Mouse (Mus musculus): ENCODE results near the gene Bcl11a. TPM values are rescaled to one million over a fixed set of nuclear protein-coding genes. Genes with fewer than 3 reads are reported as not detected.

The Bcl11a gene
- polyA plus RNA-seq, 1 experiment from 2014 or later, result 116 TPM

DNA sequence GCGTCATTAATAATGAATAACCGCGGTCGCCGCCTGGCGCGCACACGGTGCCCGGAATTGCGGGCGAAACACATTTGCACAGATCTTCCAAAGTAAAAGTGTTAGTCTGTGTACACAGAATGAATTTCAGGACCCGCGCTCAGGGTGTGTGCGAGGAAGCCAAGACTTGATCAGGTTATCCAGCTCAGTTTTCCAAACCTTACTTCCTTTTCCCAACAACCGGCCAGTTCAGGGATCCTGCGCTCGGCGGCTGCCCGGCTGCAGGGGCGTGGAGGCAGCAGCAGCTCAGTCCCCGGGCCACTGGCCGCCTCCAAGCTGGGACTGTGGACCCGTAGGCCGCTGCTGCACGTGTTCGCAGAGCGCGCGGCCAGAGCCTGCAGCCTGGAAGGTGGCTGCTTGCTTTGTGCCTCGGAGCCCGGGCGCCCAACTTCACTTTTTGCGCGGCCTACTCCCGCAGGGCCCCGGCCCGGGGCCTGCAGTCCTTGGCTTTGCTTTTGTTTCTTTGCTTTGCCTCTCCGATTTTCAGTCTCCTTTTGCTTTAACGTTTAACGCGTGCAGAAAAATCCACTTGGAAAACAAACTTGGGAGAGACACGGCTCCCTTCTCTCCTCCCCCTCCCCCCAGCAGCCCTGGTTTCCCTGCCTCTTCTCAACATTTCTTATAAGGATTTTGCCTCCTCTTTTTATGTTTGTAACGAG lies 4.0 kb downstream of the Bcl11a start:
- 0% methylated on average over 42 of the region's 43 CpGs for WGBS
- 0 out of 2 replicates have a peak, but pooled peaks have one; percentile 13 for ATAC-seq (ENCODE audit: low FRiP score, low read depth)
- Histone ChIP-seq H3K9ac (peak overlapping the region; percentile 86), H3K36me3 (peaks cover 6% of the 10 kb centered on the region; the same call in 1 of the 2 replicates), H3K4me3 (peak overlapping the region; percentile 76), H3K27me3 (no peaks in the 10 kb centered on the region), H3K4me2 (peak overlapping the region; percentile 93), H3K27ac (replicated peaks) (peak overlapping the region; percentile 96), H3K4me1 (replicated peaks) (peaks cover 40% of the 10 kb centered on the region), H3K9me3 (no peaks in the 10 kb centered on the region)

DNA sequence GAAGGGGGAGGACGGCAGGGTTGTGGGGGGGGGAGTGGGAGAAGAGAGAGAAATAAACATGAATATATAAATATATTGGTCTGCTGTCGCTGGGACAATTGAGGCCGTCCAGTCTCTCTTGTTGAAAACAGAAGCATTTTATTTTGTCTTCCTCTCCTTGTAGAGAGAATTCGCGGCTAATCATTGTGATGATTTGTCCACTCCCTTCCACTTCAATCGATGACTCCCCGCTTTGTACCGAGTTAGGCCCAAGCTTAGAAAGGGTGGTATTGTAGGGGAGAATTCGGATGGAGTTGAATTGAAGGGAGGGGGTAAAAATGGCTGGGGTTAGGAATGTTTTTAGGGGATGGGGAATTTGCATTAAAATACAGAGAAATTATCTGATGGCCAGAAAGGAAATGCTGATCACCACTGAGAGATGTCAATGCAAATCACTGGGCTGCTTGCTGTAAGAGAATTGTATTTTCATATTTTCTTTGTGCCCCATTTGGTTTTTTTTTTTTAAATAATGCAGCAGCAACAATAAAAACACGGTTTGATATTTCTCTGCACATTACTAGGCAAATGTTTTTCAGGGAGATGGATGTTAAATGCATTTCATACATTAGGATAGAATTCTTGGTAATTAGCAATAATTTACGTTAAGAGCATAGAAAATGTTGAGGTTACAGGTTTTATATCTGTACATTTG lies 4.7 kb downstream of the Bcl11a start:
- Histone ChIP-seq H3K27ac (replicated peaks) (peak overlapping the region; percentile 96), H3K36me3 (peaks cover 9% of the 10 kb centered on the region), H3K9ac (peak overlapping the region; percentile 86), H3K27me3 (no peaks in the 10 kb centered on the region), H3K4me2 (peak overlapping the region; percentile 93), H3K4me1 (replicated peaks) (peaks cover 44% of the 10 kb centered on the region), H3K9me3 (no peaks in the 10 kb centered on the region), H3K4me3 (peak overlapping the region; percentile 76)
- WGBS, result 15% methylated on average over 10 of the region's 11 CpGs
- no peak for ATAC-seq (ENCODE audit: low FRiP score, low read depth)

DNA sequence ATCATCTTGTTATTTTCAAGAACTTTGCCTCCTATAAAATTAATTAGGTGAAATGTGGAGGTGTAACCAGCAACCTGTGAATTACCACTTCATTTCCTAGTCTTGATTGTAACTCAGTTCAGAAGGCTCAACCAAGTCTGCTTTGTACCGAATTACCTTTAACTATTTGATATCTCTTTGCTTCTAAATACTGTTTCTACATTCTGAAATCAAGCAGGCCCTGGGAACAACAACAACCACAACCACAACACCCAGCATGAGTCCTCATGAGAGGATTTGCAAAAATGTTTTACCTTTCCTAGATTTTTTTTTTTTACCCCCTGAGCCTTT lies 5.2 kb downstream of the Bcl11a start:
- Histone ChIP-seq H3K4me3 (peak overlapping the region; percentile 76), H3K27ac (replicated peaks) (peak overlapping the region; percentile 76), H3K27me3 (no peaks in the 10 kb centered on the region), H3K4me1 (replicated peaks) (peaks cover 49% of the 10 kb centered on the region), H3K4me2 (peak overlapping the region; percentile 93), H3K9me3 (no peaks in the 10 kb centered on the region), H3K9ac (peak overlapping the region; percentile 22), H3K36me3 (peaks cover 13% of the 10 kb centered on the region)
- 27% methylated on average over 1 of the region's 1 CpGs for WGBS
- ATAC-seq (ENCODE audit: low FRiP score, low read depth), result no peak

DNA sequence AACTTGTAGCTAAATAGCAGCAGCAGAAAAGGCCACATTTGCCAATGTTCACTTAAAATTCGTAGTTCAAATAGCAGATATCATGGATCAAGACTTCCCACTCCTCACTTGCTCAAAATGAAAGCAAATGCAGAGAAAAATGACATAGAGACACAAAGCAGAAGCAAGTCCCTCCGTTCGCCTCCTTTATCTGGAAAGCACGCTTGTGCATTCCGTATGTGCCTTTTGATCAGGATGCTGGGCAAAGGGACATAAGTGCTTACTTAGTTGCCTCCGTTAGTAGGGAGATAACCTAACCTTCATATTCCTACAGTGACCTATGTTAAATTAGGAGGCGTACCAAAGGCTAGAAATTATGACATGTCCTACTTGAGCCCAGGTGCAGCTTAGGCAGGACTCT lies 5.6 kb downstream of the Bcl11a start:
- Histone ChIP-seq H3K4me3 (peak overlapping the region; percentile 76), H3K27ac (replicated peaks) (peak overlapping the region; percentile 76), H3K9ac (peak overlapping the region; percentile 22), H3K36me3 (peaks cover 13% of the 10 kb centered on the region), H3K4me2 (peak overlapping the region; percentile 93), H3K9me3 (no peaks in the 10 kb centered on the region), H3K4me1 (replicated peaks) (peaks cover 53% of the 10 kb centered on the region), H3K27me3 (no peaks in the 10 kb centered on the region)
- no peak for ATAC-seq (ENCODE audit: low FRiP score, low read depth)
- 38% methylated on average over 7 of the region's 7 CpGs for WGBS

DNA sequence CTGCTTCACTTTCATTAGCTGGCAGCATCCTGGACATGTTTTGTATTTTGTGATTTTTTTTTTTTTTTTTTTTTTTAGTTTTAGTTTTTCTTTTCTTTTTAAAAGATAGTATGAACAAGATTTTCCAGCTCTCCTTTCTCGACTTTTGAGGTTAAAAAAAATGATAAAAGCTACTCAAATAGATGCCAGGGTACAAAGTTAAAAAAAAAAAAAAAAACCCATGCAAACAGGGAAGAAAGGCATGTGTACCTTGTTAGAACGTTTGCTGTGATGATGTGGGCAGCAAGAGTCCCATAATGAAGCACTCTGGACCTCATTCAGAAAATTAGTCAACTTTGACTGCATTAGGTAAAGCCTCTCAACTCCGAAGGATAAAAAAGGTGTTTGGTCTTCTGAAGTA lies 6.2 kb downstream of the Bcl11a start:
- 45% methylated on average over 3 of the region's 3 CpGs for WGBS
- H3K27ac ChIP-seq (replicated peaks), result peak overlapping the region; percentile 81
- peaks cover 59% of the 10 kb centered on the region for H3K4me1 ChIP-seq (replicated peaks)
- H3K27me3 ChIP-seq, result no peaks in the 10 kb centered on the region
- H3K9ac ChIP-seq, result peak overlapping the region; percentile 41
- no peaks in the 10 kb centered on the region for H3K9me3 ChIP-seq
- peaks cover 13% of the 10 kb centered on the region for H3K36me3 ChIP-seq
- no peak for ATAC-seq (ENCODE audit: low FRiP score, low read depth)
- H3K4me2 ChIP-seq, result peak overlapping the region; percentile 93
- H3K4me3 ChIP-seq, result peak overlapping the region; percentile 76

DNA sequence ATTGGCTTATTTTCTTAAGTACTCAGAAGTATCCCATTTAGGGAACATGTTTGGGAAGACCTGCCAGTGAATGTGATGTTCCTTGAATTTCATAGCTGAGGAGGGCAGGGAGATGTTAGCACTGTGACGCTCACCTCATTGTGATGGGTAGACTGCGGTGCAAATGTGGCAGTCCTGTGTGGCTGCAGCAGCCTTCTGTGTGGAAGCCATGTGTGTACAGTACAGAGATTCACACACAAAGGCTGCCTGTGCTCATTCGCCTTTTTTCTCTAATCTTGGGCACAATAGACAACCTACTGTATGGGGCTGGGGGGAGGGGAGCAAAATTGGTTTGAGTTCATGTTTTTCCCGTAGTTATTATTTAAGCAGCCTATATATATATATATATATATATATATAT lies 6.7 kb downstream of the Bcl11a start:
- peaks cover 13% of the 10 kb centered on the region for H3K36me3 ChIP-seq
- H3K4me1 ChIP-seq (replicated peaks), result peaks cover 63% of the 10 kb centered on the region
- H3K4me3 ChIP-seq, result peak overlapping the region; percentile 23
- no peaks in the 10 kb centered on the region for H3K27me3 ChIP-seq
- no peak for ATAC-seq (ENCODE audit: low FRiP score, low read depth)
- no peaks in the 10 kb centered on the region for H3K9me3 ChIP-seq
- WGBS, result 40% methylated on average over 4 of the region's 4 CpGs
- H3K27ac ChIP-seq (replicated peaks), result peak overlapping the region; percentile 81
- peak overlapping the region; percentile 41 for H3K9ac ChIP-seq
- H3K4me2 ChIP-seq, result peak overlapping the region; percentile 93

DNA sequence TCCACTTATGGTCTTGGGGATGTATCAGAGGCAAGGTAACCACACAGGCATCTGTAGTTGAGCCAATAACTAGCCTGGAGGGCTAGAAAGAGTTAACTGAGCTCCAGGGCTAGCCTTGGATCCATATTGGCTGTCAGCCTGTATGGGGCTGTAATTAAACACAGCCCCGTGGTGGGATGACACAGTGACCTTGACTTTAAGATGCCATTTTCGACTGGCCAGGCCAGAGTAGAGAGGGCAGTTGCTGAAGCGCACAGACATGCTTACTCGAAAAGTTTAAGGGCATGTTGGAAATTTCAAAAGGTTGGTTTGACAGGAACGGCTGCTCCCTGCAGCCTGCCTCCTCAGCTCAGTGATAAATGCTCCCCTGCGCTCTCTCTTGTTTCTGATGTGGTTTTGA lies 8.1 kb downstream of the Bcl11a start:
- Histone ChIP-seq H3K4me2 (peak overlapping the region; percentile 93), H3K9ac (peak overlapping the region; percentile 17), H3K4me3 (peak overlapping the region; percentile 3), H3K9me3 (no peaks in the 10 kb centered on the region), H3K27ac (replicated peaks) (peak overlapping the region; percentile 78), H3K36me3 (peaks cover 13% of the 10 kb centered on the region), H3K27me3 (no peaks in the 10 kb centered on the region), H3K4me1 (replicated peaks) (peaks cover 68% of the 10 kb centered on the region)
- 48% methylated on average over 6 of the region's 6 CpGs for WGBS
- no peak for ATAC-seq (ENCODE audit: low FRiP score, low read depth)

DNA sequence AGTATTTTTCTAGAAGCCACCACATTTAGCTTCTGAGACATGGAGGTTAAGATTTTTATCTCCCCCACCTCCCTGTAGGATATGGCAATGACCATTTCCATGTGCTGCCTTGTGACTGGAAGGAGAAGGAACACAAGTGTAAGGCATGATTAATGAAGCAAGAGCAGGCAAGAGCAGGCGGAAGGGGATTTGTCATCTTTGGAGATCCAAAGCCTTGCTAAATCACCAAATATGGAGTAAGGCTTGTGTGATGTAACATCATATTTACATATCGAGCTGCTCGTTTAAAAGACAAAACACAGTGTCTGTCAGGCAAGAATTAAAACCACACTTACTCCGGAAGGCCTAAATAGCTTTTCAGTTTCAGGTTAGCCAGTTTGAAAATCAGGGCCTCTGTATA lies 9.2 kb downstream of the Bcl11a start:
- Histone ChIP-seq H3K27me3 (no peaks in the 10 kb centered on the region), H3K27ac (replicated peaks) (peak overlapping the region; percentile 78), H3K9ac (0 out of 2 replicates have a peak overlapping the region, but pooled peaks have one; percentile 13), H3K9me3 (no peaks in the 10 kb centered on the region), H3K4me3 (0 out of 2 replicates have a peak overlapping the region, but pooled peaks have one; percentile 3), H3K4me1 (replicated peaks) (peaks cover 75% of the 10 kb centered on the region), H3K4me2 (peak overlapping the region; percentile 93), H3K36me3 (peaks cover 13% of the 10 kb centered on the region)
- ATAC-seq (ENCODE audit: low FRiP score, low read depth), result no peak
- WGBS, result 54% methylated on average over 4 of the region's 4 CpGs

DNA sequence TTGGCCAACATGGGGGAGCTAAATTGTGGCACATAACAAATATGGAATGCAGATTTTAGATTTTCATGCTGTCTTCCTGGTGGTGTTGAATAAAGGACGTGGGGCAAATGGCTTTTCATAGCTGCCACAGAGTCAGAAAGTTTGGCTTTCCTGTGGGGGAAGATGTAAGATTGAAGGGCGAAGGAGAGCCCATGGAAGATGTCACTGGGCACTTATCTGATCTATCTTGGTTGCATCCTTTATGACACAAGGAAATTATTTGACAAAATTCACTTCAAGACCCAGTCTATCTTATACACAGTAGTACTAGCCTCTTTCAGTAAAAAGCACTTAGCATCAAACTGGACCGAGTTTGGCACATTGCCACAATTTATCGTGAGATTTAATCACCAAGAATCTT lies 12.6 kb downstream of the Bcl11a start:
- no peak for ATAC-seq (ENCODE audit: low FRiP score, low read depth)
- Histone ChIP-seq H3K4me3 (no peak overlapping the region), H3K4me2 (peak overlapping the region; percentile 93), H3K27ac (replicated peaks) (peak overlapping the region; percentile 64), H3K27me3 (no peaks in the 10 kb centered on the region), H3K4me1 (replicated peaks) (peaks cover 84% of the 10 kb centered on the region), H3K9me3 (no peaks in the 10 kb centered on the region), H3K9ac (peak overlapping the region; percentile 42), H3K36me3 (peaks cover 13% of the 10 kb centered on the region)
- 59% methylated on average over 4 of the region's 4 CpGs for WGBS

DNA sequence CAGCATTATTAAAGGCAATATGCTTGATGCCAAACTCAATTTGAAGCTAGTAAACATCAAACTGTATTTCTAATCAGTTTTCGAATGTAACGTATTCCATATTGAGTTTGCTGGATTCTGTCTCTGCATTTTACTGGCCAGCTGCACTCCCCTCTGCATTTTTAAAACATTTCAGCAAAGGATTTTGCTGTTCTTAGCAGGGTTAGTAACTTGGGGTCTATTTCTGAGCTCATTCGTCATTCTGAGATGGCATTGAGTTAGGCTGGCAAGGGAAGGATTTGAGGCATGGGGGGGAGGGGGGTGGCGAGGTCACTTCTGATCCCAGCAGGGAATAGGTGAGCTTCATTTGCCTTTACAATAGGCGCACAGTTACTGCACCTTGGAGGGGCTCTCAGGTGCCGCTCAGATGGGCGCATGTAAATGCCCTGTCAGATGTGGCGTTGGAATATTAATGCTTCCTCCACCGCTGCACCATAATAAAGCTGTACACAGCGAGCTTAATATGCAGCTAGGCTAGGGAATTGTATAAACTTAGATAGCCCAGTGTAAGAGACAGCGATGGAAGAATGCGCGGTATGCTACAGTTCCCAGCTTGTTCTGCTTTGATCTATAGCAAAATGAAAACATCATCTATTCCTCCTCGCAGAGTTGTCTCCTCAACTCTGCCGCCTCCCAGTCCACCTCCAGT lies 13.7 kb downstream of the Bcl11a start:
- Histone ChIP-seq H3K36me3 (peaks cover 7% of the 10 kb centered on the region; the same call in 1 of the 2 replicates), H3K4me2 (peak overlapping the region; percentile 48), H3K27me3 (no peaks in the 10 kb centered on the region), H3K9ac (peak overlapping the region; percentile 28), H3K4me3 (peak overlapping the region; percentile 13), H3K4me1 (replicated peaks) (peaks cover 83% of the 10 kb centered on the region), H3K9me3 (no peaks in the 10 kb centered on the region), H3K27ac (replicated peaks) (peak overlapping the region; percentile 58)
- 0 out of 2 replicates have a peak, but pooled peaks have one; percentile 21 for ATAC-seq (ENCODE audit: low FRiP score, low read depth)
- WGBS, result 18% methylated on average over 15 of the region's 15 CpGs

DNA sequence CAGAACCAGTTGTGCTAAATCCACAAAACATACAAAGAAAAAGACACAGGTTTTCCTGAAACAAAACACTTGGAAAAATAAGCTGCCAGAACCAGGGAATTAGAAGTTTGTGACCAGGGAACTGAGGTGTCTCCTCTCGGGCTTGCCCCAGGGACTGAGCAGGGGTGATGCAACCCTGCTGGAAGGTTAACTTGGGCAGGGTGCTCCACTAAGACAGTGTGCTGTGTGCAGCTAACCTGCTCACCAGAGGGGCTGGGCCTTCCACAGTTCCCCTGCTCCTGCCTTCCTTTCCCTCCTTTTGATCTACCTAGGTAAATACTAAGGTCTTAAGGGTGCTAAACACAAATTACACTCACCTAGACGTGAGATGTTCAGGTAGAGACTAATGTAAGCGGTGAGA lies 14.8 kb downstream of the Bcl11a start:
- 61% methylated on average over 3 of the region's 3 CpGs for WGBS
- peak overlapping the region; percentile 48 for H3K4me2 ChIP-seq

DNA sequence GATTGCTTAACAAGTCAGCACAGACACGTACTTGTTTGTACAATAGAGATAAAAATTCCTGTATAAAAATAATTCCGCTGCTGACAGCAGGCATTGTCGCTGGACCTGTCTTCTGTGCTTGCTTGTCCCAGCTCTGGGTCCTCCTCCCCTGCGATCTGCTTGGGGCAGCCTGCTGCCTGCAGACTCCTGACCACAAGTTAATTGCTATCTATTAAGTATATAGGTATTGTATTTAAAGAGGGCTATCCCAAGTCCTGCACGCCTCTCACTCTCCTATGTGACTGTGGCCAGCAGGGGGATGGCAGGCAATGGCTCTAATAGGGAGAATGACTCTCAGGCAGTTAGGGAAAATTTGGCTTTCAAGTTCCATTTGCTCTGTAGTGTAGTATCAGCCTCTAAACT lies 16.2 kb downstream of the Bcl11a start:
- Histone ChIP-seq H3K4me2 (peak overlapping the region; percentile 48), H3K36me3 (no peaks in the 10 kb centered on the region), H3K9ac (0 out of 2 replicates have a peak overlapping the region, but pooled peaks have one; percentile 3), H3K4me3 (no peak overlapping the region), H3K9me3 (no peaks in the 10 kb centered on the region), H3K27me3 (no peaks in the 10 kb centered on the region), H3K4me1 (replicated peaks) (peaks cover 87% of the 10 kb centered on the region), H3K27ac (replicated peaks) (peak overlapping the region; percentile 67; the same call in 1 of the 2 replicates)
- WGBS, result 48% methylated on average over 5 of the region's 5 CpGs
- no peak for ATAC-seq (ENCODE audit: low FRiP score, low read depth)

More for the DNA sequence above, 14.8 kb downstream of the Bcl11a start:
- Histone ChIP-seq H3K4me1 (replicated peaks) (peaks cover 88% of the 10 kb centered on the region), H3K9ac (peak overlapping the region; percentile 8; the same call in 1 of the 2 replicates), H3K27ac (replicated peaks) (peak overlapping the region; percentile 73), H3K27me3 (no peaks in the 10 kb centered on the region), H3K9me3 (no peaks in the 10 kb centered on the region), H3K36me3 (peaks cover 4% of the 10 kb centered on the region; the same call in 1 of the 2 replicates), H3K4me3 (no peak overlapping the region)
- no peak for ATAC-seq (ENCODE audit: low FRiP score, low read depth)

All from hindbrain, embryonic 15.5 days (tissue).